7 mouse cellular contexts compared by ENCODE assay signal in the genomic region with DNA sequence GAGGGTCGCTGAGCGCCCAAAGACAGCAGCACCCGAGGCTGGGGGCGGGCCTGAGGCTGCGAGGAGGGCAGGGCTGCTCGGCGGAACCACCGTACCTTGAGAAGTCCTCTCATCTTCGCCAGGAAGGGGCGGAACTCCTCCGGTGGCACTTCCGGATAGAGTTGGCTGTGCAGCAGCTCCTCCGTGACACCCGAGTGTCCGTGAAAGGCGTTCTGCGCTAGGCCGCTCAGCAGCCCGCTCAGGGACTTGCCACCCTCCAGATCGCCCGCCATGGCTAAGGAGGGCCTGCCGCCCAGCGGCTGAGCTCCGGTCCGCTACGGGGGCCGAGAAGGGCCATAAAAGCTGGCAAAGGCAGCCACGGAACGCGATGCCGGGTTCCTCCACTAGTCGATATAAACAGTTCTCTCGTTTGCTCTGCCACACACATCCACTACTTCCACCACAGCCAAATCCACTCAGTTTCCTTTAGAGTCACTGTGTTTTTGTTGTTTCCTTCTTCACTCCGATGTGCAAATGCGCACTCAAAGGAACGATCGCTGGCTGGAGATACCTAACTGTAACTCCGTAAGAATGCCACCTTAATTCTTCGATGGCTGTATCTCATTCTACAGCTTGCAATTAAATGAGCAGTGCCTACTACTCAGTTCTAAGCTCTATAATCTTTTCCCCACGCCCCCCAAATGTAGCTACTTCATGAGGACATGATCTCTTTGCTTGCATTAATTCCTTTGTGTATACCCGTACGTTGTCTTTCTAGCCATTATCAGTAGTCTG. TPM values are rescaled to one million over a fixed set of nuclear protein-coding genes. Genes with fewer than 3 reads are reported as not detected.
DNase-seq lines count a peak whose midpoint lies in the region; ATAC-seq and TF ChIP-seq lines count a peak whose summit lies in the region.

A gene (minus strand): TSS at position 107 of the 774 bp plus-strand sequence.
A gene (minus strand): TSS at position 399 of the 774 bp plus-strand sequence.

- DNase-seq in adrenal gland, adult 8-10 months, result peak; percentile 91
- peak; percentile 95 for DNase-seq in embryo, embryonic 9.5 days (ENCODE audit: extremely low spot score)
- peak; percentile 97 to 99 for DNase-seq in gastrocnemius, postnatal 4 days (ENCODE audit: low spot score in 2 of 2)
- peak; percentile 96 for DNase-seq in limb, embryonic 10.5 days (ENCODE audit: low spot score)
- peak; percentile 91 for DNase-seq in spleen, adult 12 weeks (ENCODE audit: low spot score)

- H3K27ac ChIP-seq in intestine, postnatal 0 days (ENCODE audit: low read depth, low read length), result peak within 1 kb of the TSS; percentile 89
- peak within 1 kb of the TSS; percentile 93 for H3K27ac ChIP-seq in limb, embryonic 10.5 days
- peak within 1 kb of the TSS; percentile 94 for H3K27ac ChIP-seq in midbrain, embryonic 13.5 days

- ATAC-seq in intestine, postnatal 0 days, result peak; percentile 90
- ATAC-seq in midbrain, embryonic 13.5 days, result peak; percentile 96

- H3K9ac ChIP-seq in intestine, postnatal 0 days (ENCODE audit: low read depth, low read length), result peak within 1 kb of the TSS; percentile 70
- peak within 1 kb of the TSS; percentile 78 for H3K9ac ChIP-seq in midbrain, embryonic 13.5 days (replicated peaks)

- TF ChIP-seq CTCF in intestine, postnatal 0 days (IDR thresholded peaks at IDR 0.05; ENCODE audit: low read depth), result peak; percentile 77

- WGBS in intestine, postnatal 0 days, result 2% methylated on average over 40 of the region's 42 CpGs
- 5% methylated on average over 42 of the region's 42 CpGs for WGBS in limb, embryonic 10.5 days
- WGBS in midbrain, embryonic 13.5 days, result 2% methylated on average over 42 of the region's 42 CpGs

- H3K4me3 ChIP-seq in intestine, postnatal 0 days (ENCODE audit: low read depth, low read length), result peak within 1 kb of the TSS; percentile 56
- peak within 1 kb of the TSS; percentile 75 for H3K4me3 ChIP-seq in limb, embryonic 10.5 days
- H3K4me3 ChIP-seq in midbrain, embryonic 13.5 days (replicated peaks), result peak within 1 kb of the TSS; percentile 61

- H3K36me3 ChIP-seq in intestine, postnatal 0 days (ENCODE audit: control insufficient read depth, insufficient read depth), result peaks cover 13% of the 10 kb centered on the region; the same call in 1 of the 2 replicates
- peaks cover 21% of the 10 kb centered on the region for H3K36me3 ChIP-seq in limb, embryonic 10.5 days
- H3K36me3 ChIP-seq in midbrain, embryonic 13.5 days, result peaks cover 13% of the 10 kb centered on the region

- peak within 1 kb of the TSS; percentile 65 for H3K4me2 ChIP-seq in intestine, postnatal 0 days (replicated peaks; ENCODE audit: low read depth)
- H3K4me2 ChIP-seq in midbrain, embryonic 13.5 days (replicated peaks), result peak within 1 kb of the TSS; percentile 78

- H3K4me1 ChIP-seq in intestine, postnatal 0 days (replicated peaks; ENCODE audit: control insufficient read depth, insufficient read depth, low read length), result peaks cover 5% of the 10 kb centered on the region; the same call in 1 of the 2 replicates
- peaks cover 8% of the 10 kb centered on the region for H3K4me1 ChIP-seq in limb, embryonic 10.5 days
- peaks cover 39% of the 10 kb centered on the region for H3K4me1 ChIP-seq in midbrain, embryonic 13.5 days (replicated peaks)

- H3K27me3 ChIP-seq in intestine, postnatal 0 days (replicated peaks; ENCODE audit: control insufficient read depth, insufficient read depth, low read length), result no peaks in the 10 kb centered on the region
- no peaks in the 10 kb centered on the region for H3K27me3 ChIP-seq in limb, embryonic 10.5 days (ENCODE audit: low read depth, poor library complexity, severe bottlenecking)
- H3K27me3 ChIP-seq in midbrain, embryonic 13.5 days, result 0 out of 2 replicates have a peak, but pooled peaks cover 2% of the 10 kb centered on the region

- no peaks in the 10 kb centered on the region for H3K9me3 ChIP-seq in intestine, postnatal 0 days (ENCODE audit: control insufficient read depth)
- no peaks in the 10 kb centered on the region for H3K9me3 ChIP-seq in limb, embryonic 10.5 days (replicated peaks)
- no peaks in the 10 kb centered on the region for H3K9me3 ChIP-seq in midbrain, embryonic 13.5 days

RNA-seq across cellular contexts. Expression of the first gene that starts in this region (rescaled TPM):
- total RNA-seq in adrenal gland, adult 8-10 months (2022), result 10 to 100 TPM; 44.3 to 72.0 (median 46.8) TPM
- total RNA-seq in gastrocnemius, postnatal 4 days (2021), result 1 to 10 TPM; 5.5 to 6.5 TPM
- polyA plus RNA-seq in intestine, postnatal 0 days (2015; fragmentation: Nextera tagmentation; extraction: Ambion mirVana), result 15.8 and 20.3 TPM in 2 replicates
- polyA plus RNA-seq in limb, embryonic 10.5 days (2016; fragmentation: Nextera tagmentation; extraction: Ambion mirVana), result 4.1 and 5.2 TPM in 2 replicates
- 2.7 and 4.4 TPM in 2 replicates for polyA plus RNA-seq in midbrain, embryonic 13.5 days (2015; fragmentation: Nextera tagmentation; extraction: Ambion mirVana)

RNA-seq across cellular contexts. Expression of the second gene that starts in this region (rescaled TPM):
- total RNA-seq in adrenal gland, adult 8-10 months (2022), result 10 to 100 TPM; 84.5 to 100.0 (median 90.1) TPM
- total RNA-seq in gastrocnemius, postnatal 4 days (2021), result 100 to 1,000 TPM; 139 to 159 TPM
- 286 and 294 TPM in 2 replicates for polyA plus RNA-seq in intestine, postnatal 0 days (2015; fragmentation: Nextera tagmentation; extraction: Ambion mirVana)
- polyA plus RNA-seq in limb, embryonic 10.5 days (2016; fragmentation: Nextera tagmentation; extraction: Ambion mirVana), result 376 and 399 TPM in 2 replicates
- 307 and 311 TPM in 2 replicates for polyA plus RNA-seq in midbrain, embryonic 13.5 days (2015; fragmentation: Nextera tagmentation; extraction: Ambion mirVana)

Comparison
In these comparisons a context has a peak if more than half of its experiments do, and no peak if none do; other contexts are left out.
1. Peak in every context shown above with its lines: DNase-seq, ATAC-seq, H3K4me3 ChIP-seq and H3K27ac ChIP-seq.
2. RNA of the first gene that starts in this region (total RNA-seq): 44.3 to 72.0 TPM in adrenal gland, adult 8-10 months; 5.5 to 6.5 TPM in gastrocnemius, postnatal 4 days; every median in the first group is over 4 times any median in the second.